Mouse (Mus musculus): ENCODE data around the gene Nmnat2. TPM values are rescaled to one million over a fixed set of nuclear protein-coding genes. Genes with fewer than 3 reads are reported as not detected.

The Nmnat2 gene
- 1.2 and 1.3 TPM in 2 replicates for polyA plus RNA-seq (2015; fragmentation: Nextera tagmentation; extraction: Ambion mirVana)

DNA sequence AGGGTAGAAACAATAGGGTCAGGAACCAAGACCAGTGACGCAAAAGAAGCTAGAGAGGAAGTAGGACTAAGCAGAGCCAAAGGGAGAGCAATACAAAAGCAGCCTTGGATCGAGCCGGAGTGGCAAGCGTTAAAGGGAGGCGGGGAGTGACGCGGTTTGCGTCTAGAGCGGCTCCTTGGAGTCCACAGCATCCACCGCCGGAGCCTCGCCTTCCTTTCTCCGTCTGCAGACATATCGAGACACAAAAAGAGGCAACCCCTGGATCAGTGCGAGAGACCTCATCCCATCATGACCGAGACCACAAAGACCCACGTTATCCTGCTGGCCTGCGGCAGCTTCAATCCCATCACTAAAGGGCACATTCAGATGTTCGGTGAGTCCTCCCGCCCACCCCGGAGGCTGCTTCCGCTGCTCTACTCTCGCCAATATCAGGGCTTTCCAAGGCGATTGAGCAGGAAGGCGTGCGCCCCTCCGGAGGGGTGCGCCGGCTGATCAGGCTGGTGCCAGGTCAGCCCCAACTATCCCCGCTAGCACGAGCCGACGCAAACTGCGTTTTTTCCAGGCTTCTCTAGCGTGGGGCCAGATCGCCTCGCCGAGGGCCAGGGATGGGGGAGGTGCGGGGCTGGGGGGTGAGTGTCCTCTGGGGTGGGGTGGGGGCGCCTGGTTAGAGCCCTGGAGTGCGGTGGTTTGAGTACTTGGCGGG is at the start of gene Nmnat2:
TSS of gene Nmnat2 (plus strand) at position 173 of the 703 bp plus-strand sequence.
- Histone ChIP-seq H3K4me1 (replicated peaks; ENCODE audit: control insufficient read depth, insufficient read depth) (peaks cover 4% of the 10 kb centered on the region; the same call in 1 of the 2 replicates), H3K9ac (ENCODE audit: low read length) (no peak within 1 kb of the TSS), H3K27ac (replicated peaks) (no peak within 1 kb of the TSS), H3K36me3 (ENCODE audit: control insufficient read depth, insufficient read depth, low read length) (no peaks in the 10 kb centered on the region), H3K4me3 (ENCODE audit: low read depth, low read length) (peak within 1 kb of the TSS; percentile 32), H3K4me2 (replicated peaks; ENCODE audit: low read depth) (peak within 1 kb of the TSS; percentile 58), H3K9me3 (ENCODE audit: control insufficient read depth, low read length) (no peaks in the 10 kb centered on the region), H3K27me3 (ENCODE audit: control insufficient read depth, insufficient read depth, low read length) (0 out of 2 replicates have a peak, but pooled peaks cover 2% of the 10 kb centered on the region)
- under 1% methylated on average over 42 of the region's 42 CpGs for WGBS
- TF ChIP-seq CTCF (IDR thresholded peaks at IDR 0.05; ENCODE audit: low read depth): no peak
- TF ChIP-seq EP300 (optimal IDR thresholded peaks at IDR 0.05): no peak
- ATAC-seq (ENCODE audit: low FRiP score, low TSS enrichment): 0 out of 2 replicates have a peak, but pooled peaks have one; percentile 24
- peak; percentile 18 for DNase-seq (ENCODE audit: low spot score)

DNA sequence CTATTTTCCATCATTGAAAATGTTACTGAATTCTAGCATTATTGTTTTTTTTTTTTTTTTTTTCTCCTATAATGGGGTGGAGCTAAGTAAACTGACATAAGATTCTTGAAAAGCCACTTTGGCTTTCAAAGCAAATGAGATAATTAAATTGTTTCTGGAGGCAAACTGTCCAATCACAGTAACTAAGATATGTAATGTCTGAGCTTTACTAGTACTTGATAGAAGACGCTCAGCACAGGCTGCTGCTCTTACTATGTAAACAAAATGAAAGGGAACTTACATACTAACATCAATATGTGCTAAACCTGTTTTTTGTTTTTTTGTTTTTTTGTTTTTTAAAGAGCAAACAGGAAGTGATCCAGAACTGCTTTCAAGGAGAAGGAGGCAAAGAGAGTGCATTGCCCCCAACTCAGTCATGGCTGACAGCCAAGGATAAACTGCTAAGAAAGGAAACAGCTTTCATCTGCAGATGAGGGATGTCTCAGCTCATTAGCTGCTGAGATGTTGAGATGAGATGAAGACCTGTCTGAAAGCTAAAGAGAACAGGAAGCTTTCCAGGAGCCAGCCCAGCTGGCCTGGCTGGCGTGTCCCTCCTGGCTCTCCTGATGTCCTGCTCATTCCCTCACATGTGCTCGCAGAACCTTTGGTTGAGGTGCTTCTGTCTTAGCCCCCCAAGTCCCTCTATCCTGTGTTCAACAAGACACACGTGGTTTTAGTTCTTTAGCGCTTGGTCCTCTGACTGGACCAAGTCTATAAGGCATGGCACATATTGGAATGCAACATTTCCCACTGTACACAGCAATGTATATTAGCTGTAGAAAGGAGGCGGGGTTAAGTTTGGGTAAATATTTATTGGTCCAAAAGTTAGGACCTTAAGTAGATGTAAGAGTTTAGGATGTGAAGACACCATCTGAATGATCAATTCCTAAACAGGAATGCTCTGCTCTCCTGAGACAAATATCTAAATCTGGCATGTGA is 41.0 kb upstream of the Nmnat2 start:
- ATAC-seq (ENCODE audit: low FRiP score, low TSS enrichment): no peak
- no peaks in the 10 kb centered on the region for H3K36me3 ChIP-seq (ENCODE audit: control insufficient read depth, insufficient read depth, low read length)
- no peak overlapping the region for H3K4me2 ChIP-seq (replicated peaks; ENCODE audit: low read depth)
- no peak for DNase-seq (ENCODE audit: low spot score)
- TF ChIP-seq EP300 (optimal IDR thresholded peaks at IDR 0.05) (no peak), CTCF (IDR thresholded peaks at IDR 0.05; ENCODE audit: low read depth) (no peak)
- no peak overlapping the region for H3K9ac ChIP-seq (ENCODE audit: low read length)
- H3K27me3 ChIP-seq (ENCODE audit: control insufficient read depth, insufficient read depth, low read length): no peaks in the 10 kb centered on the region
- 53% methylated on average over 6 of the region's 6 CpGs for WGBS
- no peak overlapping the region for H3K27ac ChIP-seq (replicated peaks)
- H3K4me1 ChIP-seq (replicated peaks; ENCODE audit: control insufficient read depth, insufficient read depth): no peaks in the 10 kb centered on the region
- no peaks in the 10 kb centered on the region for H3K9me3 ChIP-seq (ENCODE audit: control insufficient read depth, low read length)
- no peak overlapping the region for H3K4me3 ChIP-seq (ENCODE audit: low read depth, low read length)

DNA sequence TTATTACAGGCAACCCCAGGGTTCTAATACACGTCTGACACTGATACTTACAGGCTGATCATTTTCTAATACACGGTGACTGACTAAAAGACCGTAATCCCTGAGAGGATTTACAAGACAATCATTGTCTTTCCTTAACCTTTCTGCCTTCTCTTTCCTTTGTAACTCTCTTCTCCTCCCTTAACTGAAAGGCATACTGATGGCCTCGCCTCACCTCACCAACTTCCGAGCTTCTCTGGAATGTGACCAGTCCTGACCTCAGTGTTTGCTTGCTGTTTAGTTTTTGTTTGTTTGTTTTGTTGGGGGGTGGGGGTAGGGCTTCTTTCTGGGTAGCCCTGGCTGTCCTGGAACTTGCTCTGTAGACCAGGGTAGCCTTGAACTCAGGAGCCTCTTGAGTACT is 39.0 kb upstream of the Nmnat2 start:
- TF ChIP-seq CTCF (IDR thresholded peaks at IDR 0.05; ENCODE audit: low read depth): no peak
- no peak for TF ChIP-seq EP300 (optimal IDR thresholded peaks at IDR 0.05)
- ATAC-seq (ENCODE audit: low FRiP score, low TSS enrichment): no peak
- Histone ChIP-seq H3K9me3 (ENCODE audit: control insufficient read depth, low read length) (no peaks in the 10 kb centered on the region), H3K27ac (replicated peaks) (no peak overlapping the region), H3K36me3 (ENCODE audit: control insufficient read depth, insufficient read depth, low read length) (no peaks in the 10 kb centered on the region), H3K4me1 (replicated peaks; ENCODE audit: control insufficient read depth, insufficient read depth) (no peaks in the 10 kb centered on the region), H3K4me3 (ENCODE audit: low read depth, low read length) (no peak overlapping the region), H3K9ac (ENCODE audit: low read length) (no peak overlapping the region), H3K27me3 (ENCODE audit: control insufficient read depth, insufficient read depth, low read length) (no peaks in the 10 kb centered on the region), H3K4me2 (replicated peaks; ENCODE audit: low read depth) (no peak overlapping the region)
- DNase-seq (ENCODE audit: low spot score): no peak
- 50% methylated on average over 5 of the region's 5 CpGs for WGBS

DNA sequence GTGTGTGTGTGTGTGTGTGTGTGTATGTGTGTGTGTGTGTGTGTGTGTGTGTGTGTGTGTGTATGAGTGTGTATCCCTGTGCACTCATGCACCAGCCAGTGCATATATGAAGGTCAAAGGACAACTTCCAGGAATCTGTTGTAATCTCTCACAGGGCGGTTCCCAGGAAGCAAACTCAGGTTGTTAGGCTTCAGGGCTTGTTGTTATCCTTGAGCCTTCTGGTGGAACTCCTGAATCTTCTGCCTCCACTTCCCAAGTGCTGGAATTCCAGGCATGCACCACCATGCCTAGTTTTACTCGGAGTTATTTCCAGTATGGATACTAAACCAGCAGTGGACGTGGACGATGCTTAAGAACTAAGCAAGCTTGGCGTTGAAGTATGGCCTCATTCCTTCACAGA is 37.9 kb upstream of the Nmnat2 start:
- WGBS: 61% methylated on average over 5 of the region's 5 CpGs
- no peaks in the 10 kb centered on the region for H3K4me1 ChIP-seq (replicated peaks; ENCODE audit: control insufficient read depth, insufficient read depth)
- TF ChIP-seq CTCF (IDR thresholded peaks at IDR 0.05; ENCODE audit: low read depth) (no peak), EP300 (optimal IDR thresholded peaks at IDR 0.05) (no peak)
- ATAC-seq (ENCODE audit: low FRiP score, low TSS enrichment): 0 out of 2 replicates have a peak, but pooled peaks have one; percentile 38
- H3K9me3 ChIP-seq (ENCODE audit: control insufficient read depth, low read length): no peaks in the 10 kb centered on the region
- no peak overlapping the region for H3K9ac ChIP-seq (ENCODE audit: low read length)
- no peak overlapping the region for H3K27ac ChIP-seq (replicated peaks)
- H3K27me3 ChIP-seq (ENCODE audit: control insufficient read depth, insufficient read depth, low read length): no peaks in the 10 kb centered on the region
- no peaks in the 10 kb centered on the region for H3K36me3 ChIP-seq (ENCODE audit: control insufficient read depth, insufficient read depth, low read length)
- H3K4me3 ChIP-seq (ENCODE audit: low read depth, low read length): no peak overlapping the region
- no peak for DNase-seq (ENCODE audit: low spot score)
- H3K4me2 ChIP-seq (replicated peaks; ENCODE audit: low read depth): no peak overlapping the region

- DNase-seq (ENCODE audit: low spot score): no peak
- H3K9me3 ChIP-seq (ENCODE audit: control insufficient read depth, low read length): no peaks in the 10 kb centered on the region
- no peak overlapping the region for H3K27ac ChIP-seq (replicated peaks)
- WGBS: 58% methylated on average over 4 of the region's 4 CpGs
- H3K4me1 ChIP-seq (replicated peaks; ENCODE audit: control insufficient read depth, insufficient read depth): no peaks in the 10 kb centered on the region
- no peak for ATAC-seq (ENCODE audit: low FRiP score, low TSS enrichment)
- H3K4me3 ChIP-seq (ENCODE audit: low read depth, low read length): no peak overlapping the region
- H3K4me2 ChIP-seq (replicated peaks; ENCODE audit: low read depth): no peak overlapping the region
- TF ChIP-seq CTCF (IDR thresholded peaks at IDR 0.05; ENCODE audit: low read depth) (no peak), EP300 (optimal IDR thresholded peaks at IDR 0.05) (no peak)
- no peak overlapping the region for H3K9ac ChIP-seq (ENCODE audit: low read length)
- no peaks in the 10 kb centered on the region for H3K27me3 ChIP-seq (ENCODE audit: control insufficient read depth, insufficient read depth, low read length)
- no peaks in the 10 kb centered on the region for H3K36me3 ChIP-seq (ENCODE audit: control insufficient read depth, insufficient read depth, low read length)
These were observed 37.2 kb upstream of the Nmnat2 start for GRCm38 (mm10) chr1:152917626-152918025.

Data from stomach, postnatal 0 days (tissue).